Mouse (Mus musculus) limb, embryonic 12.5 days (tissue): ENCODE measurements around the gene Hcn2. TPM values are rescaled to one million over a fixed set of nuclear protein-coding genes. Genes with fewer than 3 reads are reported as not detected.

ENCODE experiments used
- ATAC-seq: fragments of 200-750 bp; cut with Nextera tagmentation; 2 replicates; pipeline ENCODE4 v1.8.0; 2017; ENCODE audit warnings: low read depth, moderate TSS enrichment; ENCODE audit not compliant: insufficient number of reproducible peaks, insufficient read depth, low FRiP score, low TSS enrichment
- H3K27ac ChIP-seq: fragments of 300-500 bp; sonication (generic); 2 replicates; pipeline ENCODE4 v1.5.1; 2016; ENCODE audit warnings: mild to moderate bottlenecking, moderate library complexity
- H3K27me3 ChIP-seq: fragments of 300-500 bp; sonication (generic); 2 replicates; pipeline ENCODE4 v1.6.1; 2016; ENCODE audit warnings: mild to moderate bottlenecking, moderate library complexity
- H3K36me3 ChIP-seq: fragments of 300-500 bp; sonication (generic); 2 replicates; pipeline ENCODE4 v1.6.1; 2016; ENCODE audit warnings: mild to moderate bottlenecking, moderate library complexity
- H3K4me1 ChIP-seq: fragments of 300-500 bp; sonication (generic); replicated peaks from 2 replicates; pipeline ENCODE4 v1.6.1; 2016
- H3K4me2 ChIP-seq: fragments of 300-500 bp; sonication (generic); 2 replicates; pipeline ENCODE4 v1.6.1; 2016; ENCODE audit warnings: mild to moderate bottlenecking, moderate library complexity
- H3K4me3 ChIP-seq: fragments of 300-500 bp; sonication (generic); replicated peaks from 2 replicates; pipeline ENCODE4 v1.5.1; 2016; ENCODE audit warnings: mild to moderate bottlenecking
- H3K9ac ChIP-seq: fragments of 300-500 bp; sonication (generic); replicated peaks from 2 replicates; pipeline ENCODE4 v1.6.1; 2016; ENCODE audit warnings: mild to moderate bottlenecking, moderate library complexity
- H3K9me3 ChIP-seq: fragments of 300-500 bp; sonication (generic); 2 replicates; pipeline ENCODE4 v1.6.1; 2016; ENCODE audit warnings: mild to moderate bottlenecking, moderate library complexity
- WGBS: fragments of 180-500 bp; shearing (Covaris S2); methylation state at CpG from one replicate; pipeline ENCODE4 v1.1.7; 2016; 5-methylcytosine and 5-hydroxymethylcytosine counted together
- polyA plus RNA-seq: library from polyadenylated mRNA; unstranded; fragments of >200 nt; fragmentation: Nextera tagmentation; extraction: Ambion mirVana; gene quantifications from 2 replicates; pipeline ENCODE4 v1.2.1, GENCODE M21; 2016

The Hcn2 gene
- polyA plus RNA-seq, 1 experiment from 2014 or later: 0.15 TPM

GRCm38 (mm10) chr10:79689178-79689577 lies 27.3 kb upstream of the Hcn2 start:
- Histone ChIP-seq H3K4me2 (no peak overlapping the region), H3K4me3 (no peak overlapping the region)
- WGBS: 97% methylated on average over 3 of the region's 3 CpGs

GRCm38 (mm10) chr10:79691986-79692548 lies 24.4 kb upstream of the Hcn2 start:
- Histone ChIP-seq H3K9me3 (0 out of 2 replicates have a peak, but pooled peaks cover 7% of the 10 kb centered on the region), H3K4me1 (peaks cover 18% of the 10 kb centered on the region), H3K36me3 (peaks cover 28% of the 10 kb centered on the region), H3K4me2 (no peak overlapping the region), H3K9ac (no peak overlapping the region), H3K27me3 (no peaks in the 10 kb centered on the region), H3K27ac (no peak overlapping the region), H3K4me3 (no peak overlapping the region)
- ATAC-seq: no peak
- WGBS: 96% methylated on average over 2 of the region's 2 CpGs

More at GRCm38 (mm10) chr10:79689178-79689577, 27.3 kb upstream of the Hcn2 start:
- H3K27me3 ChIP-seq: no peaks in the 10 kb centered on the region
- 0 out of 2 replicates have a peak, but pooled peaks cover 7% of the 10 kb centered on the region for H3K9me3 ChIP-seq
- ATAC-seq: no peak
- peaks cover 57% of the 10 kb centered on the region for H3K36me3 ChIP-seq
- H3K27ac ChIP-seq: no peak overlapping the region
- no peaks in the 10 kb centered on the region; the same call in 1 of the 2 replicates for H3K4me1 ChIP-seq
- no peak overlapping the region for H3K9ac ChIP-seq

GRCm38 (mm10) chr10:79693580-79694378 lies 22.7 kb upstream of the Hcn2 start:
- Histone ChIP-seq H3K9ac (no peak overlapping the region), H3K36me3 (peaks cover 11% of the 10 kb centered on the region), H3K27me3 (no peaks in the 10 kb centered on the region), H3K4me1 (peaks cover 18% of the 10 kb centered on the region), H3K27ac (no peak overlapping the region), H3K4me2 (no peak overlapping the region), H3K4me3 (no peak overlapping the region), H3K9me3 (0 out of 2 replicates have a peak, but pooled peaks cover 7% of the 10 kb centered on the region)
- no peak for ATAC-seq
- 75% methylated on average over 12 of the region's 12 CpGs for WGBS

GRCm38 (mm10) chr10:79694379-79694655 lies 22.1 kb upstream of the Hcn2 start:
- Histone ChIP-seq H3K9ac (no peak overlapping the region), H3K4me3 (no peak overlapping the region), H3K4me1 (peaks cover 18% of the 10 kb centered on the region), H3K9me3 (0 out of 2 replicates have a peak, but pooled peaks cover 7% of the 10 kb centered on the region), H3K4me2 (no peak overlapping the region), H3K27me3 (no peaks in the 10 kb centered on the region), H3K27ac (no peak overlapping the region), H3K36me3 (peaks cover 5% of the 10 kb centered on the region)
- 84% methylated on average over 6 of the region's 6 CpGs for whole genome bisulfite sequencing
- no peak for ATAC-seq

- no peak overlapping the region for H3K9ac ChIP-seq
- H3K4me1 ChIP-seq: peaks cover 18% of the 10 kb centered on the region
- peak overlapping the region; percentile 90 for H3K27ac ChIP-seq
- H3K36me3 ChIP-seq: no peaks in the 10 kb centered on the region
- H3K9me3 ChIP-seq: 0 out of 2 replicates have a peak, but pooled peaks cover 7% of the 10 kb centered on the region
- ATAC-seq: no peak
- H3K4me2 ChIP-seq: peak overlapping the region; percentile 40
- 67% methylated on average over 13 of the region's 13 CpGs for WGBS
- H3K27me3 ChIP-seq: no peaks in the 10 kb centered on the region
- H3K4me3 ChIP-seq: no peak overlapping the region
These were observed 21.0 kb upstream of the Hcn2 start for GRCm38 (mm10) chr10:79695231-79696128.

GRCm38 (mm10) chr10:79696129-79696651 lies 20.2 kb upstream of the Hcn2 start:
- H3K27ac ChIP-seq: peak overlapping the region; percentile 90
- 41% methylated on average over 9 of the region's 9 CpGs for WGBS
- no peak overlapping the region for H3K9ac ChIP-seq
- 0 out of 2 replicates have a peak, but pooled peaks have one; percentile 33 for ATAC-seq
- H3K36me3 ChIP-seq: no peaks in the 10 kb centered on the region
- H3K4me2 ChIP-seq: peak overlapping the region; percentile 40
- H3K4me3 ChIP-seq: no peak overlapping the region
- peaks cover 25% of the 10 kb centered on the region for H3K4me1 ChIP-seq
- H3K9me3 ChIP-seq: 0 out of 2 replicates have a peak, but pooled peaks cover 7% of the 10 kb centered on the region
- H3K27me3 ChIP-seq: no peaks in the 10 kb centered on the region

GRCm38 (mm10) chr10:79697916-79698315 lies 18.5 kb upstream of the Hcn2 start:
- WGBS: 72% methylated on average over 6 of the region's 6 CpGs
- no peak for ATAC-seq
- Histone ChIP-seq H3K4me3 (no peak overlapping the region), H3K27me3 (no peaks in the 10 kb centered on the region), H3K4me2 (no peak overlapping the region), H3K9me3 (no peaks in the 10 kb centered on the region), H3K4me1 (peaks cover 25% of the 10 kb centered on the region), H3K27ac (no peak overlapping the region), H3K9ac (no peak overlapping the region), H3K36me3 (no peaks in the 10 kb centered on the region)

- H3K4me1 ChIP-seq: peaks cover 25% of the 10 kb centered on the region
- WGBS: 92% methylated on average over 6 of the region's 6 CpGs
- H3K4me3 ChIP-seq: no peak overlapping the region
- no peaks in the 10 kb centered on the region for H3K9me3 ChIP-seq
- no peak for ATAC-seq
- no peak overlapping the region for H3K9ac ChIP-seq
- H3K27me3 ChIP-seq: no peaks in the 10 kb centered on the region
- no peak overlapping the region for H3K4me2 ChIP-seq
- no peak overlapping the region for H3K27ac ChIP-seq
- no peaks in the 10 kb centered on the region for H3K36me3 ChIP-seq
These were observed 18.0 kb upstream of the Hcn2 start for GRCm38 (mm10) chr10:79698459-79698858.

- 48% methylated on average over 7 of the region's 7 CpGs for WGBS
- no peaks in the 10 kb centered on the region for H3K27me3 ChIP-seq
- no peak overlapping the region for H3K4me2 ChIP-seq
- H3K9ac ChIP-seq: no peak overlapping the region
- no peak overlapping the region for H3K4me3 ChIP-seq
- H3K4me1 ChIP-seq: peaks cover 27% of the 10 kb centered on the region
- no peak for ATAC-seq
- peak overlapping the region; percentile 45; the same call in 1 of the 2 replicates for H3K27ac ChIP-seq
- no peaks in the 10 kb centered on the region for H3K36me3 ChIP-seq
- no peaks in the 10 kb centered on the region for H3K9me3 ChIP-seq
These were observed 15.8 kb upstream of the Hcn2 start for GRCm38 (mm10) chr10:79700676-79701075.

- no peak overlapping the region; the same call in 1 of the 2 replicates for H3K9ac ChIP-seq
- H3K27me3 ChIP-seq: no peaks in the 10 kb centered on the region
- WGBS: 51% methylated on average over 10 of the region's 10 CpGs
- no peak overlapping the region; the same call in 1 of the 2 replicates for H3K27ac ChIP-seq
- no peak for ATAC-seq
- H3K36me3 ChIP-seq: peaks cover 6% of the 10 kb centered on the region
- H3K4me1 ChIP-seq: peaks cover 27% of the 10 kb centered on the region
- H3K4me3 ChIP-seq: no peak overlapping the region
- no peaks in the 10 kb centered on the region for H3K9me3 ChIP-seq
- no peak overlapping the region for H3K4me2 ChIP-seq
These were observed 14.8 kb upstream of the Hcn2 start for GRCm38 (mm10) chr10:79701443-79702129.
